Mouse (Mus musculus) Patski (cell line): Measurements from ENCODE around the gene Gm12355. TPM values are rescaled to one million over a fixed set of nuclear protein-coding genes. Genes with fewer than 3 reads are reported as not detected.

Experiments
- ATAC-seq: fragments of 100-300 bp; one replicate; pipeline ENCODE4 v1.8.0; 2021
- CTCF ChIA-PET: fragments of 350-600 bp; sonication (Branson Sonifier 250); formaldehyde crosslinking; loops from one replicate; lab custom pipeline; 2022; ENCODE audit warnings: inconsistent platforms; lab: Charles Lee
- POLR2A ChIA-PET: fragments of 350-600 bp; sonication (Branson Sonifier 250); formaldehyde crosslinking; loops from one replicate; lab custom pipeline; 2022; ENCODE audit warnings: antibody characterized with exemption, inconsistent platforms; lab: Charles Lee
- DNase-seq: peaks from one replicate; pipeline ENCODE4 v3.0.0-alpha.2; 2011; ENCODE audit warnings: low read depth, low spot score
- H3K27me3 ChIP-seq: fragments of 371-371 bp; one replicate; pipeline ENCODE4 v1.5.1; 2021
- CTCF ChIP-seq: fragments of 100-300 bp; IDR thresholded peaks from one replicate; pipeline ENCODE4 v1.5.1; 2021
- in situ Hi-C: fragments of 300-500 bp; cut with MboI; formaldehyde crosslinking; loops from 3 replicates; pipeline ENCODE4 v1.11.1; 2018; ENCODE audit warnings: low pct_unique_long_range_greater_than_20kb, mixed read lengths
- polyA plus RNA-seq: library from polyadenylated mRNA; unstranded; gene quantifications from one replicate; pipeline ENCODE4 v1.2.3, GENCODE M21; 2021

Gene Gm12355
- polyA plus RNA-seq, 1 experiment from 2014 or later, result 16.4 TPM

DNA sequence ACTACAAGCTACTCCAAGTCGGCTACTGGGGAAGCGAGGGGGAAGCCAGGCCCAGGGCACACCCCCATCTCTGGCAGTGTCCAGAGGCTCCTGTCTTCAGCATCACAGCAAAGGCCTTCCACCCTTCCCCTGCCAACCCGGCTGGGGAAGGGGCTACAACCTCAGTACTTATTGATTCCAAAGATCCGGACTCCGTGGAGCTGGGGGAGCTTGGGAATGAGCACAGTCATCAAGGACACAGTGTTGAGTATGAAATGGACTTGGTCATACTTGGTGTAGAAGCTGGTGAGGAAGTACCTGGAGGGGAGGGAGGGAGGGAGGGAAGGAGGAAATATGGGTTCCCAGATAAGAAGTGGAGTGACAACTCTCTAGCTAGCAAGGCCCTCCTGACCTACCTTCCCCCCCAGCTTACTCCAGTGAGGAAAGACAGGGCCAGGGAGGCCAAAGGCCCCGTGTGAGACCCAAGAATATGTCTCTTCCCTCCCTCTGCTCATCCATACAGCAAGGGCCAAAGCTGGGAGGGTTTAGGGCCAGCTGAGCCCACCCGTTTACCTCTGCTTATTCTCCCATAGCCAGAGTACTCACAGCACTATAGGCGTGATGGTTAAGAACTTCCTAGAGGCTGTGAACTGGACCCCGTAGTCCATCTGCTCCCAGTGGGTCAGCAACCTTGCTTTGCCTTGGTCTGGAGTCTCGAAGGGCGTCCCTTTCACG lies 42.8 kb downstream of the Gm12355 start:
- ATAC-seq (no peak), DNase-seq (no peak)
- H3K27me3 ChIP-seq, result no peaks in the 10 kb centered on the region
- TF ChIP-seq CTCF, result no peak
- in situ Hi-C loops, result no loop called here
- ChIA-PET POLR2A (no interaction called here), CTCF (no interaction called here)

DNA sequence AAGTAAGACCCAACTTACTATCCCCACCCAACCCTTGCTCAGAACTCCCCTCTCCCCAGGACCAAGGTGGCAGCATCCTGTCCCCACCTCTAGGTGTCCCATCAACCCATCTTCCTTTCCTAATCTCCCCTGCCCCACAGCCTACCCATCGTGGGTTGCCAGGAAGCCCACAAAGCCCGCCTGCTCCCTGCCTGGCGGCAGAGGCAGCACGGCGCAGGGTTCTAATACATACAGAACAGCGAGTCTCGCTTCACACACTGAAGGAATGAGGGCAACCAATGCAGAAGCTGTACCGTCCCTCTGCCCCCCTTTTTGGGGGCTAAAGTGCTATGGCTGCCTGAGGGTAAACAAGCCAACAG lies 43.5 kb downstream of the Gm12355 start:
- no peak for DNase-seq
- ATAC-seq, result no peak
- CTCF ChIA-PET, result no interaction called here

DNA sequence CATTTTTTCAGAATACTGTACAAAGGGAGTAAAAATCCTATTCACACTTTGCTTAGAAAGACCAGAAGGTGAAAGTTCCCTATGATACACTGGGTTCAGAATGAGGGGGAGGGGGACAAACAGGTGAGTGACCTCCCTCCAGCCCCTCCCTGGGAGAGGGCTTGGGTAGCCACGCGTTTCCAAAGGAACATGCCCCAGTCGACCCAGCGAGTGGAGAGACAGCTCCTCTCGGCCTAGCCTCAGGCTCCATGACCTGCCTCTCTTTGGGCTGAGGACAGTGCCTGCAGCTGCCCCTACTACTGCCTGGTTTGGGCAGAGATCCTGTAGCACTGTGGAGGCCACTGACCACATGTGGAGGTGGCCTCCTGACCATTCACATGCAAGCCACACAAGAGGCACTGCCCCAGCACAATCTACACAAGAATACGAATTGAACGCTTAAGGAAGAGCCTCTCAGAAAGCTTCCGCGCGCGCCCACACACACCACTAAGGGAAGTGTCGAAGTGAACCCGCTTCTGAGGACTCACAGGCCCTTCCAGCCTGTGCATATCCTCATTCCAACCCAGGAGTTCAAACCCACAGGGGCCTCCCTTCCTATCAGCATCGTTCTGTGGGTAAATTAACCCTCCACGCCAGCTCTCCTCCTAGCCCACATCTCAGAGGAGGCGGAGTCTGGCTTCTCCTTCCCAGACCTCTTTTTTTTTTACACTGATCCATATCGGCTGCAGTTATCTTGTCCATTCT lies 44.0 kb downstream of the Gm12355 start:
- POLR2A ChIA-PET, result no interaction called here
- no peak for TF ChIP-seq CTCF
- DNase-seq, result no peak
- no peaks in the 10 kb centered on the region for H3K27me3 ChIP-seq
- CTCF ChIA-PET, result no interaction called here
- in situ Hi-C loops, result no loop called here
- no peak for ATAC-seq

More for the DNA sequence above, 43.5 kb downstream of the Gm12355 start:
- H3K27me3 ChIP-seq, result no peaks in the 10 kb centered on the region
- POLR2A ChIA-PET, result no interaction called here
- TF ChIP-seq CTCF, result no peak
- in situ Hi-C loops, result no loop called here

DNA sequence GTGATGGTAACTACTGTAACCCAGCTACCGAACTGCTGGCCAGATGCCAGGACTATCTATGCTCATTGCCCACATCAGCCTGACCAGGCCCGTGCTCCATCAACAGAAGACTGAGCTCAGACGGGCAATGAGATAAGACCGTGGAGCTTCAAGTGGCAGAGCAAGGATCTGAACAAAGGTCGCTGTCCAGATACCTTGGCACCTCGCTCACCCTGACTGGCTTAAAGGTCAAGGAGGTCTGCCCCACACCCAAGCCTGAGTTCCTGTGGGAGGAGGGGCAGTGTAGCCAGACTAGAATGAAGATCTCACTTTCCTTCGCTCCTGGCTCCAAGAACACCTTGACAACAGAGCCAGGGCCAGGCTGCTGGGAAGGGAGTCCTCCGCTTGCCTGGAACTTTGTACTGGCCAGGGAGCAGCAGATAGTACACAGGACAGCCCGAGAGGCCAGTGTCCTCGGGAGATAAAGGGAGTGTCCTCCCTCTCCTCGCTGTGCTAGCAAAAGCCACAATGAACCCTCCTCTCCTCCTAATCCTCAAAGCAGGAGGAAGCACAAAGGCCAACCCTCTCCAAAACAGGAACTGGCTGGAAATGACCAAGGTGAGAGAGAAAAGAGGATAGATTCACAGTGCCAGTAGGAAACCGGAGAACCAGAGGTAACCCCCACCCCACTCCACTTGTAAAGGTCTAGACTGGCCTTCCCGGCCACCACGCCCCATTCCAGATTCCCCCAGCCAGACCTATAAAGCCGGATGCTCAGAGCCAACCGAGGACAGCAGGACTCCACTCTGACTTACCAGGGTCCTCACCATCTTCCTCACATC lies 45.0 kb downstream of the Gm12355 start:
- ATAC-seq, result no peak
- DNase-seq, result no peak

DNA sequence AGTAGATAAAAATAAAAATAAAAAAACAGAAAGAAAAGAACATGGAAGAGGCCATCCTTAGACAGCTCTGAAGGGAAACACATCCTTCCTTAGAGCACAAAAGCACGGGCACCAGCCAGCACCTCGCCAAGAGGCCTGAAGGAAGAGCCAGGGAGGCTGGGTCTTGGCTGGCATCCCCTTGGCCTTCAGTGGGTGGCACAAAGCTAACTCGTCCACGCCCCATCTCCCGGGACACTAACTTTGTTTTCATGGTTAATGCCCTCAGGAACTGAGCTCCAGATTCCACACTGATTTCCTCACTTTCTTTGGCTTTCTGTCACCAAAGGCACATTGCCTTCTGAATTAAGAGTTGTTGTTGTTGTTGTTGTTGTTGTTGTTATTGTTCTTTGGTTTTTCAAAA lies 47.7 kb downstream of the Gm12355 start:
- ChIA-PET CTCF (interaction anchor here (1.0 to 1.1 kb wide), 2 partner anchors 24 to 85 kb away, joined by 3 read pairs; no protein-coding TSS in a partner anchor), POLR2A (no interaction called here)
- TF ChIP-seq CTCF, result no peak
- no peaks in the 10 kb centered on the region for H3K27me3 ChIP-seq
- DNase-seq (no peak), ATAC-seq (peak; percentile 41)
- in situ Hi-C loops, result no loop called here

More for the DNA sequence above, 45.0 kb downstream of the Gm12355 start:
- TF ChIP-seq CTCF, result no peak
- in situ Hi-C loops, result no loop called here
- CTCF ChIA-PET, result no interaction called here
- H3K27me3 ChIP-seq, result no peaks in the 10 kb centered on the region
- POLR2A ChIA-PET, result no interaction called here

Other genes with a start within 250 kb of the Gm12355 start
- not detected for gene Tcap, start 241.8 kb downstream of the Gm12355 start, polyA plus RNA-seq
- not detected for gene Pnmt, start 239.2 kb downstream of the Gm12355 start, polyA plus RNA-seq
- gene Pgap3, start 225.2 kb downstream of the Gm12355 start, polyA plus RNA-seq, result 9.9 TPM
- 33.4 TPM for gene Erbb2, start 213.2 kb downstream of the Gm12355 start, polyA plus RNA-seq
- gene Mien1, start 186.7 kb downstream of the Gm12355 start, polyA plus RNA-seq, result 100 TPM
- gene Grb7, start 179.3 kb downstream of the Gm12355 start, polyA plus RNA-seq, result 1.7 TPM
- gene Ikzf3, start 79.6 kb downstream of the Gm12355 start, polyA plus RNA-seq, result not detected
- 0.98 TPM for gene Zpbp2, start 74.6 kb downstream of the Gm12355 start, polyA plus RNA-seq
- gene Ormdl3, start 38.3 kb downstream of the Gm12355 start, polyA plus RNA-seq, result 94.8 TPM
- not detected for gene Lrrc3c, start 27.4 kb downstream of the Gm12355 start, polyA plus RNA-seq
- not detected for gene Gsdma3, start 699 bp upstream of the Gm12355 start, polyA plus RNA-seq
- gene Gsdma2, start 21.1 kb upstream of the Gm12355 start, polyA plus RNA-seq, result not detected
- gene Gsdma, start 38.7 kb upstream of the Gm12355 start, polyA plus RNA-seq, result 0.06 TPM
- 161 TPM for gene Psmd3, start 56.9 kb upstream of the Gm12355 start, polyA plus RNA-seq
- 0.62 TPM for gene Csf3, start 75.6 kb upstream of the Gm12355 start, polyA plus RNA-seq
- gene Med24, start 103.8 kb upstream of the Gm12355 start, polyA plus RNA-seq, result 47.2 TPM
- 44.7 TPM for gene Thra, start 115.0 kb upstream of the Gm12355 start, polyA plus RNA-seq
- gene Nr1d1, start 149.7 kb upstream of the Gm12355 start, polyA plus RNA-seq, result 37.2 TPM
- 69.9 TPM for gene Msl1, start 169.9 kb upstream of the Gm12355 start, polyA plus RNA-seq
- 39.4 TPM for gene Casc3, start 179.2 kb upstream of the Gm12355 start, polyA plus RNA-seq
- 2.8 TPM for gene Rapgefl1, start 211.1 kb upstream of the Gm12355 start, polyA plus RNA-seq
- 11.2 TPM for gene Wipf2, start 238.0 kb upstream of the Gm12355 start, polyA plus RNA-seq